Mouse (Mus musculus): Measurements from ENCODE around the gene Cfap61. TPM values are rescaled to one million over a fixed set of nuclear protein-coding genes. Genes with fewer than 3 reads are reported as not detected.

Gene Cfap61
- total RNA-seq, 1 experiment from 2014 or later: not detected

DNA sequence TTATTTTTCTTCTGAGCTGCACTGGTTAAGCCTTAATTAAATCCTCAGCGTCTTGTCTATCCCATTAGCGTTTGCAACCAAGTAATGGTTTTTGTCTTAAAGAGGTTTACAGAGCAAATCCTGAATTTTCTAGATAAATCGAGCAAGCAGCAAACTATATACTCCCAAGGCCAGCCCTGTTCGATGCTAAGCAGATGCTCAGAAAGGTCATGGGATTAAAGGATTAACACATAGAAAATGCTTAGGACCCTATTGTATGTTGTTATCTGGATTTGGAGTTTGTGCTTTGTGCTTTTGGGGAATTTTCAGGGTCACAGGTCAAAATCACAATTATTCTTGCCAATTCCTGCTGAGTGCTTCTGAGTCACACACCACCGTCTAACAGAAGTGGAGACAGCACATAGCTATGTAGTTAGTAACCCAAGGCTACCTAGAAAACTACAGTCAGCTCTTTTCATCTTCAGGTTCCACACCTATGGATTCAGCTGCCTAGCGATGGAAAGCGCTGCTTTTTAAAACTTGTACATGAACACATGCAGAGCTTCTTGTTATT, 13.9 kb downstream of the Cfap61 start:
- no peak for ATAC-seq (ENCODE audit: extremely low read depth, insufficient number of reproducible peaks, low FRiP score, poor library complexity, severe bottlenecking)

GRCm38 (mm10) chr2:145949475-145950068, 15.0 kb downstream of the Cfap61 start:
- ATAC-seq (ENCODE audit: extremely low read depth, insufficient number of reproducible peaks, low FRiP score, poor library complexity, severe bottlenecking): no peak

DNA sequence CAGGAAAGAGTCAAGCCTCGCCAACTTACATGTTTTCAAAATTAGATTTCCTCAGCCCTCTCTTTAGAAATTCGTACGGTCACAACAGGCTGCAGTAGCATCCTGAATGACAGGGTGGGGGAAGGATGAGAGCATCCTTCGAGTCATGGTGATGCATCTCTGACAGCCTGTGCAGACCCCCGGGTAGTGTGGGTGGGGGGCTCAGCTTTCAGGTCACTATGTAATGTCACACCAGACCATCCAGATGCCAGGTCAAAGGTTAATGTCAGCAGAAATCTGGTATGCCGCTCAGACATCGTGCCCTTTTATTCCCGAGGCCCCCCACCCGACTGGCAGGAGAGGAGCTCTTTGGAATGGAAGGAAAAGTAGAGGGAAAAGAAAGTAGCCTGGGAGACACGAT, 15.7 kb downstream of the Cfap61 start:
- ATAC-seq (ENCODE audit: extremely low read depth, insufficient number of reproducible peaks, low FRiP score, poor library complexity, severe bottlenecking): no peak

GRCm38 (mm10) chr2:145952726-145953125, 18.1 kb downstream of the Cfap61 start:
- ATAC-seq (ENCODE audit: extremely low read depth, insufficient number of reproducible peaks, low FRiP score, poor library complexity, severe bottlenecking): no peak

DNA sequence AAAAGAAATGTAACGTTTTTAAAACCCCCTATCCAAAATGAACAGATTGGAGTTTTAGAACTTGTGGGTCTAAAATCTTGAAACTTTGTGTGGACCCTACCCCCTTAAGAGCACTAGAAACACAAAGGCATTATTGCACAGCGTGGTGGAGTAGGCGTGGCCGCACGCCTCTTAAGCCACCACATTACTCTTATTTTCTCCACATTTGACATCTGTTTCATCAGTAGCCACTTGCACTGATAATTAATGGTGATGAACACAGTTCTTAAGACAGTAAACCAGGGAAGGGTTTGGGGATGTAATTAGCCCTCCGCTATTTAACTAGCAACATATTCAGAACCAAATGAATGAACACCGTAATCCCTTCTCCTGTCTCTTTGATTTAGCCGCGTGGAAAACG, 21.3 kb downstream of the Cfap61 start:
- no peak for ATAC-seq (ENCODE audit: extremely low read depth, insufficient number of reproducible peaks, low FRiP score, poor library complexity, severe bottlenecking)

- no peak for ATAC-seq (ENCODE audit: extremely low read depth, insufficient number of reproducible peaks, low FRiP score, poor library complexity, severe bottlenecking)
Observed at GRCm38 (mm10) chr2:145956318-145956717, 21.7 kb downstream of the Cfap61 start.

GRCm38 (mm10) chr2:145957450-145957849, 22.9 kb downstream of the Cfap61 start:
- ATAC-seq (ENCODE audit: extremely low read depth, insufficient number of reproducible peaks, low FRiP score, poor library complexity, severe bottlenecking): peak; percentile 44; the same call in 1 of the 2 replicates

DNA sequence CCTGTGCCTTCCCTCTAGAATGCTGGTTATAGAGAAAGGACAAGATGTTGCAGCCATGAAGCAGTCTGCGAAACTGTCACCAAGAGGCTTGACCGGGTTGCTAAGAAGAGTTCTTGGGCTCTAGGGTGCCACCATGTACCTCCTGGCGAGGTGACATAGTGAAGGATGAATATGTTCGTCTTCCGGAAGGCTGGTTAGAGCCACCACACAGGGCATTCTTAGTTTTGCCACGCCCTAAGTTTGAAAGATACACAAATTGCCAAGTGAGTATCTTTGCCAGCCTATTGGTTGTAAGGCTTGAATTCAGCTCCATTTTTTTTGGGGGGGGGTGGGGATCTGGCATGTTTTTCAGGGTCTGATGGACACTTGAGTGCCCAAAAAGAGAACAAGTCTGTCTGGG, 23.5 kb downstream of the Cfap61 start:
- no peak for ATAC-seq (ENCODE audit: extremely low read depth, insufficient number of reproducible peaks, low FRiP score, poor library complexity, severe bottlenecking)

- ATAC-seq (ENCODE audit: extremely low read depth, insufficient number of reproducible peaks, low FRiP score, poor library complexity, severe bottlenecking): no peak
Observed at GRCm38 (mm10) chr2:145958551-145958950, 24.0 kb downstream of the Cfap61 start.

DNA sequence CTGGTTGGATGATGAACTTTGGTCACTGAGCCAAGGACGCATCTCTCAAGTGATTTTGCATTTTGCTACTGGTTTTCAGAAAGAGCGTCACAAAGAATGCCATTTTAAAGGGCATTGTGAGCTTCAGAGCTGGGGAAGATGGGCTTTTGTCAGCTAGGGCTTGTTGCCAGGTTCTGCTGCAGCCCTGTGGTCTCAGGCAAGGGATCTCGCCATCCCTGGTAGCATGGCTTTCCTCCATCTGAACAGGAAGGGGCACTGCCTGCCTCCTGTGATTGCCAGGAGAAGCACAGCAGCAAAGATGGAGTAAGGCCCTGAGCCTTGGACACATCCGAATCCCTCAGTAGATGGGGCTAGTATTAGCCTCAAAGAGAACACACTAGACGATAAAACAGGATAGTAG, 27.3 kb downstream of the Cfap61 start:
- ATAC-seq (ENCODE audit: extremely low read depth, insufficient number of reproducible peaks, low FRiP score, poor library complexity, severe bottlenecking): no peak

- no peak for ATAC-seq (ENCODE audit: extremely low read depth, insufficient number of reproducible peaks, low FRiP score, poor library complexity, severe bottlenecking)
Observed at GRCm38 (mm10) chr2:145970751-145971150, 36.2 kb downstream of the Cfap61 start.

GRCm38 (mm10) chr2:145971237-145972010, 36.8 kb downstream of the Cfap61 start:
- no peak for ATAC-seq (ENCODE audit: extremely low read depth, insufficient number of reproducible peaks, low FRiP score, poor library complexity, severe bottlenecking)

DNA sequence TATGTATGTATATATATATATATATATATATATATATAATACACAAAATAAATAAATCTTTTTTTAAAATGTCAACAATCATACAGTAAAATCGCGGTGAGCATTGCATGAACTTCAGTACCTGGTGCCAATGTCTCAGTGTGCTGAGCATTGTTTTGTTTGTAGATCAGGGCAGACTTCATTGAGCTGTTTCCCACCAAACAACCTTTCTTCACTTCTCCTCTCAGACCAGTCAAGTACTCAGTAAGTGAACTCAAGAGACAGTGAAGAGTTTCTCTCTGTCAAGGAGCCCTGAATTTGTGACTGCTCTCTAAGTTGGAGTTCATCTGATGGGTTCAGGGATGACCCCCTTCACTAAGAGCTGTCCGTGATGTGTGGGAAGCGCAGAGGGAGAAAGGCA, 38.0 kb downstream of the Cfap61 start:
- ATAC-seq (ENCODE audit: extremely low read depth, insufficient number of reproducible peaks, low FRiP score, poor library complexity, severe bottlenecking): no peak

DNA sequence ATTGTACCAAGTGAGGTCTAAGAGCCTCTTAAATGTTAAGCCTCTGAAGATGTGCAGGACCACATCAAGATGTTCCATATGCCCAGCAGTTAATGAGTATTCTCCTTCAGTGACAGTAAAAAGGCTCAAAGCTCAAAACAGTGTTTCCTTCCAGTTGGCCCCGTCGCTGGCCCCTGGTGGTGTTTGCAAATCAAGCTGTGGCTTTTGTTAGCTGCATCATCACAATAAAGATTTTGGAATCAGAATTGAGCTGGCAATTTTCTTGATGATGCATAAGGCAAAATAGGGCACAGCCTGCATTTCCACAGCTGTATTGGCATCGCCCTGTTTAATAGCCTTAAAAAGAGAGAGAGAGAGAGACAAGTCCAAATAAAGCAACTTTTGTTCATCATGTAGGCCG, 45.0 kb downstream of the Cfap61 start:
- ATAC-seq (ENCODE audit: extremely low read depth, insufficient number of reproducible peaks, low FRiP score, poor library complexity, severe bottlenecking): no peak

DNA sequence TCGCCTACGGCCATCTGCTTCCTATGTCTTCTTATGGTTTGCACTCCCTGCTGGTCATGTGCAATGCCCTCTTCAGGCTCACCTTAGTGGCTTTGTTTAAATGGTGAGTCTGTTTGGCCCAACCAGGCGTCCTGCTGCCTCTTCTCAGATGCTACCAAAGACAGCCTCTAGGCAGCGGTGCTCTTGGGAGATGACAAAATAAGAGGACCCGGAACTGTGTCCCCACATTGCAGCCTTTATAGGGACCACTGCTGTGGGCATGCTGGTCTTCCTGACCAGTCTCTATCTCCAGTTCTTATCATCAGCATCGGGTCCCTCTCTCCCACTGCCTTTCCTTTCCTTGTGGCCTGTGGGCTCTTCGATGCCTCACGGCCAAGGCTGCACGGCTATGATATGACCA, 46.3 kb downstream of the Cfap61 start:
- no peak for ATAC-seq (ENCODE audit: extremely low read depth, insufficient number of reproducible peaks, low FRiP score, poor library complexity, severe bottlenecking)

GRCm38 (mm10) chr2:145981699-145982112, 47.1 kb downstream of the Cfap61 start:
- no peak for ATAC-seq (ENCODE audit: extremely low read depth, insufficient number of reproducible peaks, low FRiP score, poor library complexity, severe bottlenecking)

DNA sequence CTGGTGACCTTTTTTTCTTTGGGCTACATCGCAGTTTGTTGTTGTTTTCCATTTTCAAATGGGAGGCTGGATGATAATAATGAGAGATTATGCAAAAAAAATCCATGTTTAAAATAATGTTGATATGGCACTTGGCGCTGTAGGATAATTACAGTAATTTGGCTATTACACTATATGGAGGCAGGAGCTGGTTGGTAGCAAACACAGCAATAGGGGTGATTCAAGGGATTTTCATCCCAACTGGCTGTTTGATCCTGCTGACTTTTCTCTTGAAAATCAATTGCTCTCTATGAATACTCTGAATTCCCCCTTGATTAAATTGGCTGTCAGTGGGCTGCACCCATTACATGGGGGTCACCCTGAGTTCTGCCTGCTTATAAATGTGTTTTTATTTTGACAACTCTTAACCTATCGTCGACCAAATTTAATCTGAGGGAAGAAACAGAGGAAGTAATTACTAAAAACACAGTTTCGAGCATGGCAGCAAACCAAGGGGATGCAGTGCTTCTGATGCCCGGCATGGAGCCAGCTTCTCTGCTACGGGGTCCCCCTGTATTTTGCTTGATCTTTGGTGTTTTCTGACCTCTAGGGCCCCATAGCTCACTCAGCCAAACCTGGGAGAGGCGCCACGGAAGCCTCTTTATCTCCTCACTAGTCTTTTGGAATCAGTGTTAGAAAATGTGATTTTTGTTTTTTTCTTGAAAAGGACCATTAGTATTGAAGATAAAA, 47.9 kb downstream of the Cfap61 start:
- ATAC-seq (ENCODE audit: extremely low read depth, insufficient number of reproducible peaks, low FRiP score, poor library complexity, severe bottlenecking): no peak

- ATAC-seq (ENCODE audit: extremely low read depth, insufficient number of reproducible peaks, low FRiP score, poor library complexity, severe bottlenecking): no peak
Observed at GRCm38 (mm10) chr2:145987757-145988156, 53.2 kb downstream of the Cfap61 start.

- no peak for ATAC-seq (ENCODE audit: extremely low read depth, insufficient number of reproducible peaks, low FRiP score, poor library complexity, severe bottlenecking)
Observed at GRCm38 (mm10) chr2:145990446-145990845, 55.9 kb downstream of the Cfap61 start.

- ATAC-seq (ENCODE audit: extremely low read depth, insufficient number of reproducible peaks, low FRiP score, poor library complexity, severe bottlenecking): no peak
Observed at GRCm38 (mm10) chr2:145996472-145996871, 61.9 kb downstream of the Cfap61 start.

All from neutrophil, adult 5-6 weeks (primary cell).